Mouse (Mus musculus) layer of hippocampus, adult 2 months (tissue): ENCODE data around the gene Med6. TPM values are rescaled to one million over a fixed set of nuclear protein-coding genes. Genes with fewer than 3 reads are reported as not detected.
A peak's percentile ranks its signal among the peaks of the same experiment; 100 is the strongest.

Source experiments
- DNase-seq, 2 experiments: peaks; one replicate each; pipeline ENCODE4 v3.0.0; 2022; ENCODE audit warnings: low spot score in 2 of 2
- H3K27ac ChIP-seq: fragments of 200-600 bp; 2 replicates; pipeline ENCODE4 v1.8.1; 2022
- H3K4me3 ChIP-seq: fragments of 200-600 bp; 2 replicates; pipeline ENCODE4 v1.8.1; 2022; ENCODE audit warnings: mild to moderate bottlenecking
- CTCF ChIP-seq: fragments of 200-600 bp; conservative IDR thresholded peaks from 2 replicates; pipeline ENCODE4 v1.8.1; 2022; ENCODE audit warnings: antibody characterized with exemption, mild to moderate bottlenecking, moderate library complexity
- long read RNA-seq, 2 experiments: library from polyadenylated mRNA; stranded (forward); transcript quantifications; one replicate each; pipeline ENCODE4 v2.0.0; 2021; ENCODE audit warnings: borderline mapping rate in 2 of 2
- total RNA-seq, 2 experiments: library from RNA; stranded (reverse); gene quantifications; 2 replicates each; pipeline ENCODE4 v1.2.3; 2021

Gene Med6
- 10 to 100 TPM; 31.6 to 32.1 TPM for total RNA-seq
- long read RNA-seq, experiment 1, transcript Med6-204 (8 exons, 1,059 nt), result major isoform, 15 of 19 reads
- long read RNA-seq, experiment 1, partial matches to known transcripts, result 4 of 19 reads
- long read RNA-seq, experiment 1, other reads (novel, unspliced or antisense), result 0 of 19 reads
- long read RNA-seq, experiment 2, transcript Med6-204 (8 exons, 1,059 nt), result major isoform, 22 of 24 reads
- long read RNA-seq, experiment 2, partial matches to known transcripts, result 1 of 24 reads
- long read RNA-seq, experiment 2, other reads (novel, unspliced or antisense), result 1 of 24 reads

- Histone ChIP-seq H3K27ac (peak within 1 kb of the TSS; percentile 76), H3K4me3 (peak within 1 kb of the TSS; percentile 94)
- peak; percentile 90 to 94 for DNase-seq
- no peak; the same call in 1 of the 2 replicates for TF ChIP-seq CTCF
These were observed at the start of gene Med6 for GRCm38 (mm10) chr12:81594902-81595671. Gene Med6 (minus strand): TSS chr12:81595008.

- no peak for TF ChIP-seq CTCF
These were observed 47.7 kb upstream of the Med6 start for GRCm38 (mm10) chr12:81642361-81643082.

GRCm38 (mm10) chr12:81640656-81641055 lies 45.8 kb upstream of the Med6 start:
- Histone ChIP-seq H3K27ac (no peak overlapping the region), H3K4me3 (no peak overlapping the region)
- DNase-seq, result no peak
- TF ChIP-seq CTCF, result no peak

More at GRCm38 (mm10) chr12:81642361-81643082, 47.7 kb upstream of the Med6 start:
- H3K4me3 ChIP-seq, result peak overlapping the region; percentile 12; the same call in 1 of the 2 replicates
- DNase-seq, result peak; percentile 20 to 34
- peak overlapping the region; percentile 43; the same call in 1 of the 2 replicates for H3K27ac ChIP-seq

DNA sequence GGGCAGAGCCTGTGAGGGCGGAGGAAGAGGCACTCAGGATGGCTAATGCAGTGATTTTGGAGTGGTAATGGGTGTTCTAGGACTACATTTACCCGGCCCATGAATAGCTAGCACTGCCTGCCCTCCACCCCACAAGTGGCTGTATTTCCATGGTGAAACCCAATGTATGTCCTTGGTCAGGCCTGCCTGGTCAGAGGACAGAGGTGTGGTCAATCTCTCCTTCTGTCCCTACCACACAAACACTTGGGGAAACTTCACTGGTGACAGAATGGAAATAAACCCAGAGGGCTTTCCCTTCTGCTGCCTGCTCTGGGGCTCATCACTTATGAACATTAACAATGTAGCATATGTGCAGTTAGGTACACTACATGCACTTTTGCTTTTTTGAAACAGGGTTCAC lies 38.4 kb upstream of the Med6 start:
- TF ChIP-seq CTCF, result no peak
- no peak overlapping the region for H3K27ac ChIP-seq
- no peak overlapping the region for H3K4me3 ChIP-seq
- no peak for DNase-seq

- TF ChIP-seq CTCF, result no peak
- peak overlapping the region; percentile 78 for H3K4me3 ChIP-seq
- H3K27ac ChIP-seq, result peak overlapping the region; percentile 87
- DNase-seq, result peak; percentile 22 to 41
These were observed 37.0 kb upstream of the Med6 start for GRCm38 (mm10) chr12:81631661-81632401.

DNA sequence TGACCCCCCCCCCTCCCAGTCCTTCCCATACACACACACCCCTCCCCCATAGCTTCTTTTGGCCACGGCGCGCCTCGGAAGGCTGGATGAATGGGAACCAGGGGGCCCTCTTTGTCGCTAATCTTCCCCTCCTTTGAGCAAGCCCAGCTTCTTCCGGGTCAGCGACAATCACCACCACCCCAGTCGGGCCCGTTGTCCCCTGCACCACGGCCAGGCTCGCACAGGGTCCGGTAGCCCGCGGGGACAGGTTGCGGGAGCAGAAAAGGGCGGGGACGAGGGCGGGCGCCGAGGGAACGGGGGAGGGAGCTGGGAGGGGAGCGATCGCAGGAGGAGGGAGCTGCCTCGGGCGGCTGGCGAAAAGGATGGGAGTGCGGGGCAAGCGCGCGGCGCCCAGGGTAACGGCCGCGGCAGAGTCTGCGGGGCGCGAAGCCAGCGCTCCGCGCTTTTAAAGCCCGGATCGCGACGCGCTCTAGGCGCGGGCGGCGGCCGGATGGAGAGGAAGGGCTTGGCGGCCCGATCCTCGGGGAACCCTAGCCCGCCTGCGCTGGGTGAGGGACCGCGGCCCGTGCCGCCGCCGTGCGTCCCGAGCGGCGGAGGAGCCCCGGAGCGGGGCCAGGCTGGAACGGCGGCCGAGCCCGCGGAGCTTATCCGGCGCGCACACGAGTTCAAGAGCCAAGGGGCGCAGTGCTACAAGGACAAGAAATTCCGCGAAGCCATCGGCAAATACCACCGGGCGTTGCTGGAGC lies 36.3 kb upstream of the Med6 start, which contains the start of gene Ttc9:
Ttc9 (plus strand) TSS at position 335 of the 746 bp plus-strand sequence.
- no peak for TF ChIP-seq CTCF
- Histone ChIP-seq H3K4me3 (peak within 1 kb of the TSS; percentile 78), H3K27ac (peak within 1 kb of the TSS; percentile 87)
- DNase-seq, result peak; percentile 13 to 54

DNA sequence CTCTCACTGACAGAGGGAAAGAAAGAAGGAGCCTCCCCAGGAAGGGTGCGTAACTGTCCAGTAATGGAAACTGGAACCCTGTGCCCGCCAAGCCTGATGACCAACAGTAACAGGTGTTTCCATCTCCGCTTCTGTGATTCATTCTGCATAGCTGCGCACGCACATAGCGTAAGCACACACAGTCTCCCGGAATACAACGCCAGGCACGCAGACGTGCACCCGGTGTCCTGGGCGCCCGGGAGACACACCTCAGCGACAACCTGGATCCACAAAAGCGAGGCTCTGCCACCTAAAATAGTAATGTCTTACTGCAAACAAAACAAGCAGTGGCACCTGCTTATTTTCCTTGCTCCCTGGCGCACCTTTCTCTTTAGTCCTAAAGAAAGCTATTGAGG lies 35.7 kb upstream of the Med6 start:
- H3K4me3 ChIP-seq, result peak overlapping the region; percentile 78
- TF ChIP-seq CTCF, result no peak
- H3K27ac ChIP-seq, result peak overlapping the region; percentile 87; the same call in 1 of the 2 replicates
- peak; percentile 38 to 39 for DNase-seq

- DNase-seq, result no peak
- Histone ChIP-seq H3K4me3 (no peak overlapping the region), H3K27ac (no peak overlapping the region)
- no peak for TF ChIP-seq CTCF
These were observed 33.3 kb upstream of the Med6 start for GRCm38 (mm10) chr12:81628091-81628490.

GRCm38 (mm10) chr12:81627426-81627825 lies 32.6 kb upstream of the Med6 start:
- no peak overlapping the region for H3K27ac ChIP-seq

DNA sequence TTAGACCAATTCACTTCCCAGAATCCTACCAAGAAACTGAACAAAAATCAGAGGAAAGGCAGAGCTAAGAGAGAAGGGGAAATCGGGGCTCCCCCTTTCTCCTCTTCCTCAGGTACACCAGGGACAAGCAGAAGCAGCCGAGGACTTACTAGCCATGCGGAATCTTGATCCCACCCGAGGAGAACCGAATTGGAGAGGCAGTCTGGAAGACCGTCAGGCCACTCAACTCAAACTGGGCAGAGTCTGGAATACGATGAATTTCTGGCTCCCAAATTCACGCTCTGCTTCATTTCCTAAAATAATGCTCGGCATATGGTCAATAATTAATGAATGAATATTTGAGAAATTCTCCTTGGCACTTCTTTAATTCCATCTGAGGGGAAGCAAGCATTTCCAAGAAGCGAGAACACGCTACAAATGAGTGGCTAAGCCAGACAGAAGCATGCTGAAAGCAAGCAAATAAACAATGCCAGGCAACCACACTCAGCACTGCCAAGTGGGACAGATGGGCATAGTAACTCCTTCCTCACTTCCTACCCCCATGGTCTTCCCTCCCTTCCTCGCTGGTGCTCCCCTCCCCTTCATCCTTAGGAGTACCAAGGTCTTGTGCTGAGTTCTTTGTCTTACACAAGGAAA lies 31.5 kb upstream of the Med6 start:
- TF ChIP-seq CTCF, result no peak
- H3K27ac ChIP-seq, result no peak overlapping the region
- peak; percentile 32 to 69 for DNase-seq
- no peak overlapping the region; the same call in 1 of the 2 replicates for H3K4me3 ChIP-seq

More at GRCm38 (mm10) chr12:81627426-81627825, 32.6 kb upstream of the Med6 start:
- DNase-seq, result no peak
- TF ChIP-seq CTCF, result no peak
- H3K4me3 ChIP-seq, result no peak overlapping the region

DNA sequence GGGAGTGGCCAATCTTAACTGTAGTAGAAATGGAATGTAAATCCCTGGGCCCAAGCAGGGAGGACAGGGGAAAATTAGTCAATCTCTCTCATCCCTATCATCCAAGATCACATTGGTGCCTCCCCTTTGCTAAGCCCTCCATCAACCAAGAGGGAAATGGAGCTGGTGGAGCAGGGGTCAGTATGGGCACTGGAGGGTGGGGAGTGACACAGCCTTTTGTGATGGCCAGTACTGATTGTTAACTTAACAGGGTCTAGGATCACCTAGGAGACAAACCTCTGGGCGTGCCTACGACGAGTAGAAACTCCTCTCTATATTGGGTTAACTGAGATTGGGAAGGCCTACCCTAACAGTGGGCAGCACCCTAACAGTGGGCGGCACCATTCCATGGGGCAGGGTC lies 28.6 kb upstream of the Med6 start:
- H3K4me3 ChIP-seq, result no peak overlapping the region
- H3K27ac ChIP-seq, result no peak overlapping the region
- no peak for DNase-seq
- TF ChIP-seq CTCF, result no peak
